Mouse (Mus musculus) liver, embryonic 14.5 days (tissue): ENCODE measurements around the gene Slc39a1. TPM values are rescaled to one million over a fixed set of nuclear protein-coding genes. Genes with fewer than 3 reads are reported as not detected.

ENCODE experiments used
- ATAC-seq: fragments of 200-750 bp; cut with Nextera tagmentation; 2 replicates; pipeline ENCODE4 v1.8.0; 2017; ENCODE audit warnings: moderate number of reproducible peaks, mild to moderate bottlenecking, moderate library complexity; ENCODE audit not compliant: insufficient read depth
- DNase-seq, 3 experiments: peaks; one replicate each; pipeline ENCODE4 v3.0.0-alpha.2; 2012 to 2013; ENCODE audit warnings: low read depth in 3 of 3, low spot score in 3 of 3
- H3K27ac ChIP-seq: fragments of 300-500 bp; sonication (generic); 2 replicates; pipeline ENCODE4 v1.5.1; 2014; ENCODE audit warnings: moderate library complexity, mild to moderate bottlenecking, control low read depth, inconsistent platforms
- H3K27me3 ChIP-seq: fragments of 300-500 bp; sonication (generic); 2 replicates; pipeline ENCODE4 v1.6.1; 2014; ENCODE audit warnings: mild to moderate bottlenecking, low read length, moderate library complexity; ENCODE audit not compliant: control insufficient read depth, insufficient read depth
- H3K36me3 ChIP-seq: fragments of 300-500 bp; sonication (generic); replicated peaks from 2 replicates; pipeline ENCODE4 v1.6.1; 2014; ENCODE audit warnings: low read depth; ENCODE audit not compliant: control insufficient read depth, insufficient read depth
- H3K4me1 ChIP-seq, 2 experiments: fragments of 200-500 bp in 1 of 2; fragments of 300-500 bp in 1 of 2; sonication (generic) in 1 of 2; replicated peaks; 2 replicates each; pipeline ENCODE4 v1.6.1; 2012 to 2014; ENCODE audit warnings: antibody characterized with exemption in 1 of 2, inconsistent platforms in 1 of 2, low read length in 1 of 2; ENCODE audit not compliant: control insufficient read depth in 2 of 2, insufficient read depth in 2 of 2
- H3K4me2 ChIP-seq: fragments of 300-500 bp; sonication (generic); 2 replicates; pipeline ENCODE4 v1.6.1; 2014; ENCODE audit warnings: low read depth, mild to moderate bottlenecking, control low read depth, moderate library complexity
- H3K4me3 ChIP-seq, 2 experiments: fragments of 200-500 bp in 1 of 2; fragments of 300-500 bp in 1 of 2; sonication (generic) in 1 of 2; 2 replicates each; pipeline ENCODE4 v1.5.1; 2012 to 2014; ENCODE audit warnings: low read depth in 2 of 2, low read length in 2 of 2, mild to moderate bottlenecking in 2 of 2, control low read depth in 1 of 2, inconsistent platforms in 1 of 2, moderate library complexity in 1 of 2; ENCODE audit not compliant: insufficient read depth in 1 of 2
- H3K9ac ChIP-seq: fragments of 300-500 bp; sonication (generic); replicated peaks from 2 replicates; pipeline ENCODE4 v1.6.1; 2014; ENCODE audit warnings: mild to moderate bottlenecking, control low read depth, moderate library complexity
- H3K9me3 ChIP-seq: fragments of 300-500 bp; sonication (generic); 2 replicates; pipeline ENCODE4 v1.6.1; 2016; ENCODE audit warnings: low read length, mixed read lengths; ENCODE audit not compliant: control insufficient read depth
- CTCF ChIP-seq: IDR thresholded peaks from 2 replicates; pipeline ENCODE4 v1.5.1; 2016; ENCODE audit warnings: antibody characterized with exemption, low read depth, control low read depth
- EP300 ChIP-seq: IDR thresholded peaks from 2 replicates; pipeline ENCODE4 v1.6.1; 2016; ENCODE audit warnings: antibody characterized with exemption, low read depth
- WGBS: fragments of 180-500 bp; shearing (Covaris S2); extraction: QIAGEN DNeasy Blood & Tissue Kit; methylation state at CpG from one replicate; pipeline ENCODE4 v1.1.7; 2014; ENCODE audit not compliant: insufficient replicate concordance; 5-methylcytosine and 5-hydroxymethylcytosine counted together
- polyA plus RNA-seq, 2 experiments: library from polyadenylated mRNA; depleted of rRNA in 1 of 2; stranded (reverse) in 1 of 2; unstranded in 1 of 2; fragments of >200 nt; fragmentation: Nextera tagmentation in 1 of 2; extraction: Ambion mirVana in 1 of 2; gene quantifications; 2 replicates each; pipeline versions ENCODE4 v1.2.1 to v1.2.3; 2012 to 2014

The Slc39a1 gene
- polyA plus RNA-seq, 2 experiments, result 9.8 to 24.1 TPM

- peaks cover 16% of the 10 kb centered on the region for H3K36me3 ChIP-seq
Observed at GRCm38 (mm10) chr3:90256731-90257530, 9.0 kb downstream of the Slc39a1 start.

GRCm38 (mm10) chr3:90258521-90258920 lies 10.5 kb downstream of the Slc39a1 start:
- Histone ChIP-seq H3K27me3 (no peaks in the 10 kb centered on the region), H3K9ac (no peak overlapping the region), H3K9me3 (no peaks in the 10 kb centered on the region), H3K36me3 (peaks cover 19% of the 10 kb centered on the region), H3K4me2 (no peak overlapping the region), H3K27ac (no peak overlapping the region), H3K4me1 (peaks cover 5 to 7% of the 10 kb centered on the region in 2 experiments; a peak in 3 of 4 replicates), H3K4me3 (no peak overlapping the region)
- ATAC-seq, result no peak
- no peak for DNase-seq
- WGBS, result 65% methylated on average over 4 of the region's 4 CpGs
- no peak for TF ChIP-seq CTCF
- no peak for TF ChIP-seq EP300

More at GRCm38 (mm10) chr3:90256731-90257530, 9.0 kb downstream of the Slc39a1 start:
- peaks cover 5 to 7% of the 10 kb centered on the region in 2 experiments; a peak in 3 of 4 replicates for H3K4me1 ChIP-seq
- H3K4me3 ChIP-seq, result no peak overlapping the region
- DNase-seq (no peak), ATAC-seq (no peak)
- no peak overlapping the region for H3K9ac ChIP-seq
- no peaks in the 10 kb centered on the region for H3K27me3 ChIP-seq
- TF ChIP-seq EP300 (no peak), CTCF (no peak)
- H3K27ac ChIP-seq, result no peak overlapping the region
- 81% methylated on average over 19 of the region's 19 CpGs for WGBS
- no peaks in the 10 kb centered on the region for H3K9me3 ChIP-seq
- H3K4me2 ChIP-seq, result no peak overlapping the region

GRCm38 (mm10) chr3:90263121-90263771 lies 15.3 kb downstream of the Slc39a1 start:
- peaks cover 17% of the 10 kb centered on the region for H3K36me3 ChIP-seq

GRCm38 (mm10) chr3:90264687-90265033 lies 16.7 kb downstream of the Slc39a1 start:
- H3K4me3 ChIP-seq, result peak overlapping the region; percentile 83 to 90
- H3K4me2 ChIP-seq, result peak overlapping the region; percentile 99
- H3K27me3 ChIP-seq, result no peaks in the 10 kb centered on the region
- no peak for ATAC-seq
- H3K4me1 ChIP-seq, result peaks cover 6 to 23% of the 10 kb centered on the region in 2 experiments
- no peaks in the 10 kb centered on the region for H3K9me3 ChIP-seq
- no peak overlapping the region; the same call in 1 of the 2 replicates for H3K27ac ChIP-seq
- peaks cover 12% of the 10 kb centered on the region for H3K36me3 ChIP-seq
- H3K9ac ChIP-seq, result no peak overlapping the region
- DNase-seq, result no peak
- 21% methylated on average over 10 of the region's 10 CpGs for WGBS
- TF ChIP-seq CTCF (no peak), EP300 (no peak)

More at GRCm38 (mm10) chr3:90263121-90263771, 15.3 kb downstream of the Slc39a1 start:
- H3K4me1 ChIP-seq, result peaks cover 6 to 21% of the 10 kb centered on the region in 2 experiments
- ATAC-seq (no peak), DNase-seq (no peak)
- H3K4me2 ChIP-seq, result no peak overlapping the region
- H3K9ac ChIP-seq, result no peak overlapping the region
- H3K4me3 ChIP-seq, result no peak overlapping the region
- no peaks in the 10 kb centered on the region for H3K27me3 ChIP-seq
- H3K27ac ChIP-seq, result no peak overlapping the region
- no peak for TF ChIP-seq CTCF
- no peak for TF ChIP-seq EP300
- 74% methylated on average over 5 of the region's 5 CpGs for WGBS
- no peaks in the 10 kb centered on the region for H3K9me3 ChIP-seq
